Mouse (Mus musculus) stomach, embryonic 16.5 days (tissue): ENCODE data around the gene Atp11c. TPM values are rescaled to one million over a fixed set of nuclear protein-coding genes. Genes with fewer than 3 reads are reported as not detected.

Experiments used
- ATAC-seq: fragments of 200-750 bp; cut with Nextera tagmentation; 2 replicates; pipeline ENCODE4 v1.8.0; 2017; ENCODE audit warnings: moderate number of reproducible peaks, moderate TSS enrichment; ENCODE audit not compliant: insufficient read depth, low FRiP score
- H3K27ac ChIP-seq: fragments of 300-500 bp; sonication (generic); 2 replicates; pipeline ENCODE4 v1.5.1; 2014; ENCODE audit warnings: low read length
- H3K27me3 ChIP-seq: fragments of 300-500 bp; sonication (generic); 2 replicates; pipeline ENCODE4 v1.6.1; 2014; ENCODE audit warnings: low read length, control low read depth, mixed read lengths; ENCODE audit not compliant: control insufficient read depth, insufficient read depth
- H3K36me3 ChIP-seq: fragments of 300-500 bp; sonication (generic); 2 replicates; pipeline ENCODE4 v1.6.1; 2014; ENCODE audit warnings: low read length; ENCODE audit not compliant: control insufficient read depth, insufficient read depth
- H3K4me1 ChIP-seq: fragments of 300-500 bp; sonication (generic); 2 replicates; pipeline ENCODE4 v1.6.1; 2014; ENCODE audit warnings: low read length, control low read depth, mixed read lengths; ENCODE audit not compliant: control insufficient read depth, insufficient read depth
- H3K4me2 ChIP-seq: fragments of 300-500 bp; sonication (generic); 2 replicates; pipeline ENCODE4 v1.6.1; 2014; ENCODE audit warnings: low read depth, low read length, mixed read lengths
- H3K4me3 ChIP-seq: fragments of 300-500 bp; sonication (generic); replicated peaks from 2 replicates; pipeline ENCODE4 v1.5.1; 2014; ENCODE audit warnings: mild to moderate bottlenecking, low read length
- H3K9ac ChIP-seq: fragments of 300-500 bp; sonication (generic); 2 replicates; pipeline ENCODE4 v1.6.1; 2014; ENCODE audit warnings: low read length
- H3K9me3 ChIP-seq: fragments of 300-500 bp; sonication (generic); replicated peaks from 2 replicates; pipeline ENCODE4 v1.6.1; 2016; ENCODE audit warnings: low read length, control low read depth; ENCODE audit not compliant: control insufficient read depth
- WGBS: fragments of 180-500 bp; shearing (Covaris S2); extraction: QIAGEN DNeasy Blood & Tissue Kit; methylation state at CpG from one replicate; pipeline ENCODE4 v1.1.7; 2014; 5-methylcytosine and 5-hydroxymethylcytosine counted together
- polyA plus RNA-seq: library from polyadenylated mRNA; unstranded; fragments of >200 nt; fragmentation: Nextera tagmentation; extraction: Ambion mirVana; gene quantifications from 2 replicates; pipeline ENCODE4 v1.2.1, GENCODE M21; 2015

The Atp11c gene
- polyA plus RNA-seq = 4.8 and 6.6 TPM in 2 replicates

- H3K36me3 ChIP-seq = no peaks in the 10 kb centered on the region
- no peaks in the 10 kb centered on the region for H3K9me3 ChIP-seq
- H3K27ac ChIP-seq = no peak within 1 kb of the TSS
- no peak within 1 kb of the TSS for H3K4me3 ChIP-seq
- WGBS = 65% methylated on average over 2 of the region's 2 CpGs
- H3K27me3 ChIP-seq = no peaks in the 10 kb centered on the region
- H3K4me1 ChIP-seq = no peaks in the 10 kb centered on the region
- no peak within 1 kb of the TSS for H3K4me2 ChIP-seq
- H3K9ac ChIP-seq = no peak within 1 kb of the TSS
- no peak for ATAC-seq
Observed at GRCm38 (mm10) chrX:60592598-60592997, at the start of gene Atp11c. Gene Atp11c, minus strand, starts transcription at chrX:60592698.

DNA sequence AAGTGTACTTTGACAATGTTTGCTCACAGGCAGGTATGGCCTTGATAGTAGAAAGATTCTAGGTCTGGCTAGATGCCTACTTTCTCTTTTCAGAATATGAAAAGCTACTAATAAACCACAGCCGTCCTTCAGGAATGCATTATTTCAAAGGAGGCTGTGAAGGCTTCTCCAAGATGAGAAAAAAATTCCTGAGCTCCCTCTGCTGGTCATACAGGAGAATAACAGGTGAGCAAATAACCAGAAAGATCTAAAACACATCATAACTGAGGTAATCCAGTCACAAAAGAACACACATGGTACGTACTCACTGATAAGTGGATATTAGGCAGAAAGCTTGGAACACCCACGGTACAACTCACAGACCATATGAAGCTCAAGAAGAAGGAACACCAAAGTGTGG, 16.7 kb upstream of the Atp11c start:
- Histone ChIP-seq H3K9ac (no peak overlapping the region), H3K36me3 (no peaks in the 10 kb centered on the region), H3K27me3 (no peaks in the 10 kb centered on the region), H3K27ac (no peak overlapping the region), H3K4me2 (no peak overlapping the region), H3K4me1 (no peaks in the 10 kb centered on the region), H3K9me3 (no peaks in the 10 kb centered on the region), H3K4me3 (no peak overlapping the region)
- WGBS = 31% methylated on average over 3 of the region's 3 CpGs
- ATAC-seq = no peak

DNA sequence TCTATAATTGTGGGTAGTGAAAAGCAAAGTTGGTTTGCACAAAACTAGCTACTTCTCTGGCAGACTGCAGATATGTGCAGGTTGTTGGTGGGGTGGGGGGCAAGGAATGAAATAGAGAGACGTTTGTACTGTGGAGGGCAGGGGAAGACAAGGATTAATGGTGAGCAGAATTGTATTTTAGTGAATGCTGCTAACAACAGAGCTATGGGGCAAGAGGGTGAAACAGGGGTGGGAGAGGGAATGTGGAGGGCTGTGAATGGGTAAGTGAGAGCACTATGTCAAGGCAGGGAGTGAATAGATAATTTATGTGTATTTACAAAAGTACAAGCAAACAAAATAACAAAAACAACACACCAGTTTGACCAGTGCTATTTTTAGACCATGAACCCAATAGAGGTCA, 22.0 kb downstream of the Atp11c start:
- no peak overlapping the region for H3K4me3 ChIP-seq
- no peak overlapping the region for H3K27ac ChIP-seq
- no peaks in the 10 kb centered on the region for H3K36me3 ChIP-seq
- no peak for ATAC-seq
- H3K9ac ChIP-seq = no peak overlapping the region
- no peaks in the 10 kb centered on the region for H3K27me3 ChIP-seq
- no peaks in the 10 kb centered on the region for H3K9me3 ChIP-seq
- no peaks in the 10 kb centered on the region for H3K4me1 ChIP-seq
- no peak overlapping the region for H3K4me2 ChIP-seq
- WGBS = 19% methylated on average over 1 of the region's 1 CpGs

- no peak overlapping the region for H3K27ac ChIP-seq
- no peak for ATAC-seq
- no peak overlapping the region for H3K4me2 ChIP-seq
- no peaks in the 10 kb centered on the region for H3K9me3 ChIP-seq
- H3K36me3 ChIP-seq = no peaks in the 10 kb centered on the region
- H3K4me3 ChIP-seq = no peak overlapping the region
- H3K27me3 ChIP-seq = no peaks in the 10 kb centered on the region
- H3K9ac ChIP-seq = no peak overlapping the region
- no peaks in the 10 kb centered on the region for H3K4me1 ChIP-seq
Observed at GRCm38 (mm10) chrX:60569047-60569446, 23.5 kb downstream of the Atp11c start.

DNA sequence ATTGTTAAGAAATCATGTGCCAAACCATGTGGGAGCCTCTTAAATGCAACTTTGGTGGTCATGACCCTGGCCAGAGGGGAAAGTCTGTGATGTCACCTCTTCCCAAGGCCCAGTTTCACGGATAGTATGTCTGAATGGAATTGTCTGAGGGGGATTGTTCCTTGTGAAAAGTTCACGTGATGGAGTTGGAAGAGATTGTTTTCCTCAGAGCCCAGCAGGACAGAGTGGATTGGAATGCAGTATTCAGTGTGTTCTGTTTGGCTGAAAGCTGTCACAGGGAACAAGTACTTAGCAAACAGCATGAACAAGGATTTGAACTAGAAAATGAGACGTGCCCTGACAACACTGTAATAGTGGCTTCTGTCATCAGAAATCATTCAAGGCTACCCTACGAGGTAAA, 37.3 kb downstream of the Atp11c start:
- WGBS = 55% methylated on average over 4 of the region's 4 CpGs
- H3K27me3 ChIP-seq = no peaks in the 10 kb centered on the region
- no peaks in the 10 kb centered on the region for H3K36me3 ChIP-seq
- H3K9ac ChIP-seq = no peak overlapping the region
- no peak overlapping the region for H3K4me2 ChIP-seq
- no peak overlapping the region for H3K27ac ChIP-seq
- no peaks in the 10 kb centered on the region for H3K9me3 ChIP-seq
- H3K4me1 ChIP-seq = no peaks in the 10 kb centered on the region
- H3K4me3 ChIP-seq = no peak overlapping the region
- no peak for ATAC-seq

- peak overlapping the region; percentile 68 for H3K9ac ChIP-seq
- no peaks in the 10 kb centered on the region for H3K9me3 ChIP-seq
- H3K4me1 ChIP-seq = no peaks in the 10 kb centered on the region
- H3K4me2 ChIP-seq = peak overlapping the region; percentile 57
- no peaks in the 10 kb centered on the region for H3K36me3 ChIP-seq
- H3K4me3 ChIP-seq = peak overlapping the region; percentile 55
- ATAC-seq = peak; percentile 95
- no peak overlapping the region for H3K27ac ChIP-seq
- H3K27me3 ChIP-seq = no peaks in the 10 kb centered on the region
- WGBS = 19% methylated on average over 63 of the region's 113 CpGs
Observed at GRCm38 (mm10) chrX:60547444-60548304, 44.8 kb downstream of the Atp11c start.

- H3K9ac ChIP-seq = peak overlapping the region; percentile 68
- WGBS = 16% methylated on average over 16 of the region's 16 CpGs
- no peak for ATAC-seq
Observed at GRCm38 (mm10) chrX:60547098-60547443, 45.4 kb downstream of the Atp11c start.

GRCm38 (mm10) chrX:60545906-60546305, 46.6 kb downstream of the Atp11c start:
- H3K4me1 ChIP-seq = no peaks in the 10 kb centered on the region
- H3K4me2 ChIP-seq = no peak overlapping the region
- 59% methylated on average over 3 of the region's 3 CpGs for WGBS
- H3K9me3 ChIP-seq = no peaks in the 10 kb centered on the region
- H3K27ac ChIP-seq = no peak overlapping the region
- H3K36me3 ChIP-seq = no peaks in the 10 kb centered on the region
- ATAC-seq = no peak
- no peak overlapping the region for H3K4me3 ChIP-seq
- no peak overlapping the region for H3K9ac ChIP-seq
- no peaks in the 10 kb centered on the region for H3K27me3 ChIP-seq

More at GRCm38 (mm10) chrX:60547098-60547443, 45.4 kb downstream of the Atp11c start:
- no peaks in the 10 kb centered on the region for H3K27me3 ChIP-seq
- H3K4me3 ChIP-seq = peak overlapping the region; percentile 55
- peak overlapping the region; percentile 57 for H3K4me2 ChIP-seq
- H3K27ac ChIP-seq = no peak overlapping the region
- no peaks in the 10 kb centered on the region for H3K4me1 ChIP-seq
- H3K36me3 ChIP-seq = no peaks in the 10 kb centered on the region
- H3K9me3 ChIP-seq = no peaks in the 10 kb centered on the region

GRCm38 (mm10) chrX:60545444-60545843, 47.1 kb downstream of the Atp11c start:
- H3K36me3 ChIP-seq = no peaks in the 10 kb centered on the region
- no peaks in the 10 kb centered on the region for H3K27me3 ChIP-seq
- no peak overlapping the region for H3K27ac ChIP-seq
- no peak for ATAC-seq
- H3K4me2 ChIP-seq = no peak overlapping the region
- no peaks in the 10 kb centered on the region for H3K4me1 ChIP-seq
- H3K9me3 ChIP-seq = no peaks in the 10 kb centered on the region
- 38% methylated on average over 1 of the region's 1 CpGs for WGBS
- H3K9ac ChIP-seq = no peak overlapping the region
- H3K4me3 ChIP-seq = no peak overlapping the region
